Mouse (Mus musculus) lung, embryonic 16.5 days (tissue): ENCODE results near the gene 4933414I15Rik. TPM values are rescaled to one million over a fixed set of nuclear protein-coding genes. Genes with fewer than 3 reads are reported as not detected.
A peak's percentile ranks its signal among the peaks of the same experiment; 100 is the strongest.

Experiments
- ATAC-seq: fragments of 200-750 bp; cut with Nextera tagmentation; 2 replicates; pipeline ENCODE4 v1.8.0; 2017; ENCODE audit warnings: low read depth, mild to moderate bottlenecking, moderate library complexity
- H3K27ac ChIP-seq: fragments of 300-500 bp; sonication (generic); 2 replicates; pipeline ENCODE4 v1.5.1; 2014; ENCODE audit warnings: mild to moderate bottlenecking, control low read depth, low read length
- H3K27me3 ChIP-seq: fragments of 300-500 bp; sonication (generic); 2 replicates; pipeline ENCODE4 v1.6.1; 2014; ENCODE audit warnings: low read depth, low read length, mixed read lengths; ENCODE audit not compliant: control insufficient read depth, insufficient read depth
- H3K36me3 ChIP-seq: fragments of 300-500 bp; sonication (generic); 2 replicates; pipeline ENCODE4 v1.6.1; 2014; ENCODE audit warnings: low read length; ENCODE audit not compliant: control insufficient read depth, insufficient read depth
- H3K4me1 ChIP-seq: fragments of 300-500 bp; sonication (generic); replicated peaks from 2 replicates; pipeline ENCODE4 v1.6.1; 2014; ENCODE audit warnings: low read length, mixed read lengths; ENCODE audit not compliant: control insufficient read depth, insufficient read depth
- H3K4me2 ChIP-seq: fragments of 300-500 bp; sonication (generic); 2 replicates; pipeline ENCODE4 v1.6.1; 2014; ENCODE audit warnings: low read depth, low read length, control low read depth
- H3K4me3 ChIP-seq: fragments of 300-500 bp; sonication (generic); 2 replicates; pipeline ENCODE4 v1.5.1; 2014; ENCODE audit warnings: mild to moderate bottlenecking, low read length, control low read depth
- H3K9ac ChIP-seq: fragments of 300-500 bp; sonication (generic); 2 replicates; pipeline ENCODE4 v1.6.1; 2014; ENCODE audit warnings: low read length, control low read depth
- H3K9me3 ChIP-seq: fragments of 300-500 bp; sonication (generic); 2 replicates; pipeline ENCODE4 v1.6.1; 2016; ENCODE audit warnings: low read length; ENCODE audit not compliant: control insufficient read depth
- WGBS: fragments of 180-500 bp; shearing (Covaris S2); extraction: QIAGEN DNeasy Blood & Tissue Kit; methylation state at CpG from one replicate; pipeline ENCODE4 v1.1.7; 2014; 5-methylcytosine and 5-hydroxymethylcytosine counted together
- polyA plus RNA-seq: library from polyadenylated mRNA; unstranded; fragments of >200 nt; fragmentation: Nextera tagmentation; extraction: Ambion mirVana; gene quantifications from 2 replicates; pipeline ENCODE4 v1.2.1, GENCODE M21; 2015

4933414I15Rik gene
- polyA plus RNA-seq: not detected in 2 replicates

- no peak for ATAC-seq
- 77% methylated on average over 14 of the region's 14 CpGs for WGBS
- Histone ChIP-seq H3K9ac (no peak within 1 kb of the TSS), H3K4me2 (no peak within 1 kb of the TSS), H3K4me3 (no peak within 1 kb of the TSS), H3K36me3 (no peaks in the 10 kb centered on the region), H3K27me3 (no peaks in the 10 kb centered on the region; the same call in 1 of the 2 replicates), H3K27ac (no peak within 1 kb of the TSS), H3K9me3 (no peaks in the 10 kb centered on the region), H3K4me1 (no peaks in the 10 kb centered on the region)
These were observed at the start of gene 4933414I15Rik for GRCm38 (mm10) chr11:50943506-50943905. Gene 4933414I15Rik (minus strand): TSS chr11:50943765.

- H3K9me3 ChIP-seq: 0 out of 2 replicates have a peak, but pooled peaks cover 2% of the 10 kb centered on the region
- H3K27me3 ChIP-seq: no peaks in the 10 kb centered on the region
- H3K4me1 ChIP-seq: no peaks in the 10 kb centered on the region
- 58% methylated on average over 5 of the region's 5 CpGs for WGBS
- H3K9ac ChIP-seq: no peak within 1 kb of the TSS
- H3K27ac ChIP-seq: no peak within 1 kb of the TSS
- ATAC-seq: no peak
- no peaks in the 10 kb centered on the region for H3K36me3 ChIP-seq
- H3K4me2 ChIP-seq: no peak within 1 kb of the TSS
- no peak within 1 kb of the TSS for H3K4me3 ChIP-seq
These were observed 38.1 kb upstream of the 4933414I15Rik start, which contains the start of gene Olfr1377 for GRCm38 (mm10) chr11:50981667-50982066. Gene Olfr1377 (plus strand): TSS chr11:50981967.

- ATAC-seq: no peak
- no peak overlapping the region for H3K4me2 ChIP-seq
- no peaks in the 10 kb centered on the region for H3K27me3 ChIP-seq
- H3K27ac ChIP-seq: no peak overlapping the region
- 0 out of 2 replicates have a peak, but pooled peaks cover 2% of the 10 kb centered on the region for H3K9me3 ChIP-seq
- H3K9ac ChIP-seq: no peak overlapping the region
- 60% methylated on average over 4 of the region's 4 CpGs for WGBS
- H3K4me3 ChIP-seq: no peak overlapping the region
- H3K36me3 ChIP-seq: no peaks in the 10 kb centered on the region
- H3K4me1 ChIP-seq: no peaks in the 10 kb centered on the region
These were observed 33.7 kb upstream of the 4933414I15Rik start for GRCm38 (mm10) chr11:50977216-50977615.

- H3K27me3 ChIP-seq: no peaks in the 10 kb centered on the region
- H3K36me3 ChIP-seq: no peaks in the 10 kb centered on the region
- WGBS: 83% methylated on average over 11 of the region's 11 CpGs
- no peaks in the 10 kb centered on the region for H3K9me3 ChIP-seq
- ATAC-seq: no peak
- no peak within 1 kb of the TSS for H3K9ac ChIP-seq
- H3K4me1 ChIP-seq: no peaks in the 10 kb centered on the region
- no peak within 1 kb of the TSS for H3K4me3 ChIP-seq
- no peak within 1 kb of the TSS for H3K4me2 ChIP-seq
- no peak within 1 kb of the TSS for H3K27ac ChIP-seq
These were observed 22.7 kb upstream of the 4933414I15Rik start, which contains the start of gene Olfr1378 for GRCm38 (mm10) chr11:50966230-50966629. Gene Olfr1378 (plus strand): TSS chr11:50966530.

- 66% methylated on average over 2 of the region's 2 CpGs for WGBS
- Histone ChIP-seq H3K4me2 (no peak overlapping the region), H3K4me3 (no peak overlapping the region), H3K27ac (no peak overlapping the region), H3K9me3 (no peaks in the 10 kb centered on the region), H3K27me3 (no peaks in the 10 kb centered on the region), H3K4me1 (no peaks in the 10 kb centered on the region), H3K36me3 (no peaks in the 10 kb centered on the region), H3K9ac (no peak overlapping the region)
- ATAC-seq: no peak
These were observed 21.3 kb upstream of the 4933414I15Rik start for GRCm38 (mm10) chr11:50964886-50965285.

GRCm38 (mm10) chr11:50953665-50954064 lies 10.1 kb upstream of the 4933414I15Rik start, which contains the start of gene Prop1:
Gene Prop1 (minus strand): TSS chr11:50953765.
- no peak within 1 kb of the TSS for H3K4me2 ChIP-seq
- 65% methylated on average over 6 of the region's 6 CpGs for WGBS

GRCm38 (mm10) chr11:50952290-50952689 lies 8.7 kb upstream of the 4933414I15Rik start:
- H3K27me3 ChIP-seq: no peaks in the 10 kb centered on the region
- H3K36me3 ChIP-seq: no peaks in the 10 kb centered on the region
- no peaks in the 10 kb centered on the region for H3K4me1 ChIP-seq
- H3K4me2 ChIP-seq: no peak overlapping the region
- no peaks in the 10 kb centered on the region for H3K9me3 ChIP-seq
- ATAC-seq: peak; percentile 71
- WGBS: 44% methylated on average over 14 of the region's 14 CpGs
- H3K27ac ChIP-seq: no peak overlapping the region
- no peak overlapping the region for H3K4me3 ChIP-seq
- no peak overlapping the region for H3K9ac ChIP-seq

More at GRCm38 (mm10) chr11:50953665-50954064, 10.1 kb upstream of the 4933414I15Rik start, which contains the start of gene Prop1:
- H3K4me1 ChIP-seq: no peaks in the 10 kb centered on the region
- no peaks in the 10 kb centered on the region for H3K36me3 ChIP-seq
- no peak within 1 kb of the TSS for H3K4me3 ChIP-seq
- no peak for ATAC-seq
- no peaks in the 10 kb centered on the region for H3K9me3 ChIP-seq
- H3K9ac ChIP-seq: no peak within 1 kb of the TSS
- no peaks in the 10 kb centered on the region for H3K27me3 ChIP-seq
- H3K27ac ChIP-seq: no peak within 1 kb of the TSS

GRCm38 (mm10) chr11:50942386-50942785 lies 1.2 kb downstream of the 4933414I15Rik start:
- Histone ChIP-seq H3K36me3 (no peaks in the 10 kb centered on the region), H3K4me2 (no peak overlapping the region), H3K4me3 (no peak overlapping the region), H3K27ac (no peak overlapping the region), H3K9ac (no peak overlapping the region), H3K27me3 (no peaks in the 10 kb centered on the region; the same call in 1 of the 2 replicates), H3K4me1 (no peaks in the 10 kb centered on the region), H3K9me3 (no peaks in the 10 kb centered on the region)
- no peak for ATAC-seq
- 60% methylated on average over 12 of the region's 12 CpGs for WGBS

- H3K4me2 ChIP-seq: no peak overlapping the region
- H3K9me3 ChIP-seq: no peaks in the 10 kb centered on the region
- H3K4me3 ChIP-seq: no peak overlapping the region
- H3K9ac ChIP-seq: no peak overlapping the region
- H3K27me3 ChIP-seq: no peaks in the 10 kb centered on the region; the same call in 1 of the 2 replicates
- 34% methylated on average over 14 of the region's 14 CpGs for WGBS
- no peak overlapping the region for H3K27ac ChIP-seq
- no peaks in the 10 kb centered on the region for H3K4me1 ChIP-seq
- H3K36me3 ChIP-seq: no peaks in the 10 kb centered on the region
- ATAC-seq: 0 out of 2 replicates have a peak, but pooled peaks have one; percentile 26
These were observed 3.8 kb downstream of the 4933414I15Rik start for GRCm38 (mm10) chr11:50939621-50940366.
